Mouse (Mus musculus): Measurements from ENCODE around the gene Iqcc.
A peak's percentile ranks its signal among the peaks of the same experiment; 100 is the strongest.

GRCm38 (mm10) chr4:129608426-129609025, 10.4 kb downstream of the Iqcc start:
- TF ChIP-seq CTCF (IDR thresholded peaks at IDR 0.05; ENCODE audit: control insufficient read depth, insufficient read depth, low read length) (peak; percentile 98), POLR2A (IDR thresholded peaks at IDR 0.05; ENCODE audit: borderline replicate concordance, control insufficient read depth, low read depth, low read length) (no peak)
